Mouse (Mus musculus): ENCODE data around the gene Ssmem1. TPM values are rescaled to one million over a fixed set of nuclear protein-coding genes. Genes with fewer than 3 reads are reported as not detected.

Ssmem1 gene
- total and polyA plus RNA-seq, 3 experiments, result 0.16 TPM; not detected in 2

- no peaks in the 10 kb centered on the region for H3K36me3 ChIP-seq (ENCODE audit: control insufficient read depth, insufficient read depth, low read length)
- H3K9ac ChIP-seq (ENCODE audit: low read depth, low read length), result no peak overlapping the region
- H3K27ac ChIP-seq, result peak overlapping the region; percentile 88
- intact Hi-C loops (cut with DNase I), result no loop called here
- H3K4me1 ChIP-seq (ENCODE audit: control insufficient read depth, insufficient read depth, low read length), result no peaks in the 10 kb centered on the region
- no peak for TF ChIP-seq POLR2A (IDR thresholded peaks at IDR 0.05; ENCODE audit: insufficient read depth, low read depth, low read length)
- no peak for TF ChIP-seq EP300 (IDR thresholded peaks at IDR 0.05; ENCODE audit: insufficient read depth, low read depth, low read length)
- TF ChIP-seq CTCF (IDR thresholded peaks at IDR 0.05), result no peak
- no peaks in the 10 kb centered on the region for H3K27me3 ChIP-seq (ENCODE audit: control insufficient read depth, insufficient read depth, low read length)
- WGBS, result 69% methylated on average over 5 of the region's 5 CpGs
- H3K4me3 ChIP-seq, result no peak overlapping the region
- peak in 1 of 2 experiments; percentile 28 for DNase-seq
- no peaks in the 10 kb centered on the region for H3K79me2 ChIP-seq (replicated peaks; ENCODE audit: control insufficient read depth, insufficient read depth, low read length)
Observed at GRCm38 (mm10) chr6:30510291-30510690, 642 bp downstream of the Ssmem1 start.

GRCm38 (mm10) chr6:30514242-30514641, 4.6 kb downstream of the Ssmem1 start:
- TF ChIP-seq EP300 (IDR thresholded peaks at IDR 0.05; ENCODE audit: insufficient read depth, low read depth, low read length), result no peak
- TF ChIP-seq CTCF (IDR thresholded peaks at IDR 0.05), result no peak
- TF ChIP-seq POLR2A (IDR thresholded peaks at IDR 0.05; ENCODE audit: insufficient read depth, low read depth, low read length), result no peak
- H3K4me1 ChIP-seq (ENCODE audit: control insufficient read depth, insufficient read depth, low read length), result no peaks in the 10 kb centered on the region
- H3K79me2 ChIP-seq (replicated peaks; ENCODE audit: control insufficient read depth, insufficient read depth, low read length), result no peaks in the 10 kb centered on the region
- 44% methylated on average over 9 of the region's 9 CpGs for WGBS
- no peak overlapping the region for H3K9ac ChIP-seq (ENCODE audit: low read depth, low read length)
- no peaks in the 10 kb centered on the region for H3K36me3 ChIP-seq (ENCODE audit: control insufficient read depth, insufficient read depth, low read length)
- H3K27ac ChIP-seq, result no peak overlapping the region
- DNase-seq, result no peak
- H3K27me3 ChIP-seq (ENCODE audit: control insufficient read depth, insufficient read depth, low read length), result no peaks in the 10 kb centered on the region
- intact Hi-C loops (cut with DNase I), result no loop called here
- H3K4me3 ChIP-seq, result no peak overlapping the region

GRCm38 (mm10) chr6:30520400-30520799, 10.8 kb downstream of the Ssmem1 start:
- 0 out of 2 replicates have a peak, but pooled peaks have one; percentile 4 for TF ChIP-seq CTCF (IDR thresholded peaks at IDR 0.05)
- no peak for TF ChIP-seq EP300 (IDR thresholded peaks at IDR 0.05; ENCODE audit: insufficient read depth, low read depth, low read length)
- no peak for TF ChIP-seq POLR2A (IDR thresholded peaks at IDR 0.05; ENCODE audit: insufficient read depth, low read depth, low read length)
- Histone ChIP-seq H3K4me3 (no peak overlapping the region), H3K27ac (no peak overlapping the region), H3K79me2 (replicated peaks; ENCODE audit: control insufficient read depth, insufficient read depth, low read length) (no peaks in the 10 kb centered on the region), H3K4me1 (ENCODE audit: control insufficient read depth, insufficient read depth, low read length) (no peaks in the 10 kb centered on the region), H3K36me3 (ENCODE audit: control insufficient read depth, insufficient read depth, low read length) (no peaks in the 10 kb centered on the region), H3K27me3 (ENCODE audit: control insufficient read depth, insufficient read depth, low read length) (no peaks in the 10 kb centered on the region), H3K9ac (ENCODE audit: low read depth, low read length) (no peak overlapping the region)
- WGBS, result 70% methylated on average over 11 of the region's 11 CpGs
- no peak for DNase-seq
- intact Hi-C loops (cut with DNase I), result no loop called here

GRCm38 (mm10) chr6:30525456-30526332, 16.0 kb downstream of the Ssmem1 start:
- Histone ChIP-seq H3K4me3 (no peak overlapping the region), H3K27me3 (ENCODE audit: control insufficient read depth, insufficient read depth, low read length) (no peaks in the 10 kb centered on the region), H3K27ac (no peak overlapping the region), H3K36me3 (ENCODE audit: control insufficient read depth, insufficient read depth, low read length) (no peaks in the 10 kb centered on the region; the same call in 1 of the 2 replicates), H3K4me1 (ENCODE audit: control insufficient read depth, insufficient read depth, low read length) (peaks cover 2% of the 10 kb centered on the region), H3K79me2 (replicated peaks; ENCODE audit: control insufficient read depth, insufficient read depth, low read length) (no peaks in the 10 kb centered on the region), H3K9ac (ENCODE audit: low read depth, low read length) (no peak overlapping the region)
- intact Hi-C loops (cut with DNase I), result no loop called here
- TF ChIP-seq EP300 (IDR thresholded peaks at IDR 0.05; ENCODE audit: insufficient read depth, low read depth, low read length) (no peak), CTCF (IDR thresholded peaks at IDR 0.05) (no peak), POLR2A (IDR thresholded peaks at IDR 0.05; ENCODE audit: insufficient read depth, low read depth, low read length) (no peak)
- 71% methylated on average over 7 of the region's 7 CpGs for WGBS
- DNase-seq, result no peak

- no peaks in the 10 kb centered on the region for H3K79me2 ChIP-seq (replicated peaks; ENCODE audit: control insufficient read depth, insufficient read depth, low read length)
- no peak for TF ChIP-seq EP300 (IDR thresholded peaks at IDR 0.05; ENCODE audit: insufficient read depth, low read depth, low read length)
- no peak for TF ChIP-seq POLR2A (IDR thresholded peaks at IDR 0.05; ENCODE audit: insufficient read depth, low read depth, low read length)
- no peak for TF ChIP-seq CTCF (IDR thresholded peaks at IDR 0.05)
- H3K4me3 ChIP-seq, result no peak overlapping the region
- no peak overlapping the region; the same call in none of the 2 replicates for H3K27ac ChIP-seq
- H3K4me1 ChIP-seq (ENCODE audit: control insufficient read depth, insufficient read depth, low read length), result peaks cover 2% of the 10 kb centered on the region
- intact Hi-C loops (cut with DNase I), result no loop called here
- H3K9ac ChIP-seq (ENCODE audit: low read depth, low read length), result peak overlapping the region; percentile 25; the same call in 1 of the 2 replicates
- no peaks in the 10 kb centered on the region for H3K27me3 ChIP-seq (ENCODE audit: control insufficient read depth, insufficient read depth, low read length)
- WGBS, result 39% methylated on average over 19 of the region's 19 CpGs
- DNase-seq, result no peak
- no peaks in the 10 kb centered on the region; the same call in 1 of the 2 replicates for H3K36me3 ChIP-seq (ENCODE audit: control insufficient read depth, insufficient read depth, low read length)
Observed at GRCm38 (mm10) chr6:30526586-30527515, 17.2 kb downstream of the Ssmem1 start.
